Mouse (Mus musculus) liver, embryonic 16.5 days (tissue): ENCODE results near the gene Abt1. TPM values are rescaled to one million over a fixed set of nuclear protein-coding genes. Genes with fewer than 3 reads are reported as not detected.
A peak's percentile ranks its signal among the peaks of the same experiment; 100 is the strongest.

ENCODE experiments used
- ATAC-seq: fragments of 200-750 bp; cut with Nextera tagmentation; 2 replicates; pipeline ENCODE4 v1.8.0; 2017; ENCODE audit warnings: low read depth, mild to moderate bottlenecking, moderate number of reproducible peaks, moderate library complexity
- H3K27ac ChIP-seq: fragments of 300-500 bp; sonication (generic); 2 replicates; pipeline ENCODE4 v1.5.1; 2014; ENCODE audit warnings: mild to moderate bottlenecking, low read length
- H3K27me3 ChIP-seq: fragments of 300-500 bp; sonication (generic); 2 replicates; pipeline ENCODE4 v1.6.1; 2014; ENCODE audit warnings: low read depth, low read length, mixed read lengths; ENCODE audit not compliant: control insufficient read depth, insufficient read depth
- H3K36me3 ChIP-seq: fragments of 300-500 bp; sonication (generic); 2 replicates; pipeline ENCODE4 v1.6.1; 2014; ENCODE audit warnings: mild to moderate bottlenecking; ENCODE audit not compliant: control insufficient read depth, insufficient read depth
- H3K4me1 ChIP-seq: fragments of 300-500 bp; sonication (generic); 2 replicates; pipeline ENCODE4 v1.6.1; 2014; ENCODE audit warnings: low read depth, low read length, mixed read lengths; ENCODE audit not compliant: control insufficient read depth
- H3K4me2 ChIP-seq: fragments of 300-500 bp; sonication (generic); 2 replicates; pipeline ENCODE4 v1.6.1; 2014; ENCODE audit warnings: low read depth, low read length, mixed read lengths
- H3K4me3 ChIP-seq: fragments of 300-500 bp; sonication (generic); 2 replicates; pipeline ENCODE4 v1.5.1; 2014; ENCODE audit warnings: low read depth, mild to moderate bottlenecking, low read length
- H3K9ac ChIP-seq: fragments of 300-500 bp; sonication (generic); 2 replicates; pipeline ENCODE4 v1.6.1; 2014; ENCODE audit warnings: low read depth, low read length
- H3K9me3 ChIP-seq: fragments of 300-500 bp; sonication (generic); replicated peaks from 2 replicates; pipeline ENCODE4 v1.6.1; 2016; ENCODE audit warnings: low read length; ENCODE audit not compliant: control insufficient read depth
- WGBS: fragments of 180-500 bp; shearing (Covaris S2); extraction: QIAGEN DNeasy Blood & Tissue Kit; methylation state at CpG from one replicate; pipeline ENCODE4 v1.1.7; 2014; ENCODE audit not compliant: insufficient replicate concordance; 5-methylcytosine and 5-hydroxymethylcytosine counted together
- polyA plus RNA-seq: library from polyadenylated mRNA; unstranded; fragments of >200 nt; fragmentation: Nextera tagmentation; extraction: Ambion mirVana; gene quantifications from 2 replicates; pipeline ENCODE4 v1.2.1, GENCODE M21; 2015

Abt1 gene
- 4.5 TPM in 2 replicates for polyA plus RNA-seq

DNA sequence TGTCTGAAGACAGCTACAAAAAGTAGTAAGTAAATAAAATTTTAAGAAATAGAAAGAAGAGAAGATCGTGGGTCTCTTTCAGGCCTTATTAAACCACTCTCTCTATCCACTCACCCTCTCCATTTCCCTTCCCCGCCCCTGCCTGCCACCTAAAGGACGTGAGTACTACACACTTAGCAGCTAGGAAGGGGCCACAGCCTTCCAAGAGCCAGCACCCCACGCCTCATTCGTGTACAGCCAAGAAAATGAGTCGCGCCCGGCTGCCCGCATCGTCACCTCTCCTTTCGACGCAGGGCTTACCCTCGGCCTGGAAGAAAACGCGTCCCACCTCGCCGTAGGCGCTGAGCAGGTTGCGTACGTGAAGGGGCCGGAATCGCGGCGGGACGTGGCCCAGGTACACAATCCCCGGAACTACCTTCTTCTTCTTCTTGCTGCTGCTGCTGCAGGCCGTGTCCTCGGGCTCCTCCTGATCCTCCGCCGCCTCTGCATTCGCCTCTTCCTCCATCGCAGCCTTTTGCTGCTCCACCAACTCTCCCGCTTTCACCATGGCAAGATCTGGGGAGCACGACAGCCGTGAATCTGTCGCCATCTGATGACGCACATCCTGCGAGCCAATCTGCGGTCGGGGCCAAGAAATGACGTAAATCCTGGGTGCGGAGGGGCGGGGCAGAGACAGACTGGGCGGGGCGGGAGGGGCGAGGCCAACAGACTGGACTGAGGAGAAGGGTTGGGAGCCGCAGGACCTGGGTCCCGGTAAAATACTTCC lies at the start of gene Abt1:
Gene Abt1 (minus strand): TSS at position 581 of the 766 bp plus-strand sequence.
- Histone ChIP-seq H3K9ac (peak within 1 kb of the TSS; percentile 69), H3K36me3 (0 out of 2 replicates have a peak, but pooled peaks cover 3% of the 10 kb centered on the region), H3K4me2 (peak within 1 kb of the TSS; percentile 83), H3K27ac (peak within 1 kb of the TSS; percentile 80), H3K9me3 (no peaks in the 10 kb centered on the region), H3K4me3 (peak within 1 kb of the TSS; percentile 75), H3K27me3 (no peaks in the 10 kb centered on the region), H3K4me1 (peaks cover 32% of the 10 kb centered on the region)
- ATAC-seq: peak; percentile 71
- WGBS: under 1% methylated on average over 48 of the region's 48 CpGs

DNA sequence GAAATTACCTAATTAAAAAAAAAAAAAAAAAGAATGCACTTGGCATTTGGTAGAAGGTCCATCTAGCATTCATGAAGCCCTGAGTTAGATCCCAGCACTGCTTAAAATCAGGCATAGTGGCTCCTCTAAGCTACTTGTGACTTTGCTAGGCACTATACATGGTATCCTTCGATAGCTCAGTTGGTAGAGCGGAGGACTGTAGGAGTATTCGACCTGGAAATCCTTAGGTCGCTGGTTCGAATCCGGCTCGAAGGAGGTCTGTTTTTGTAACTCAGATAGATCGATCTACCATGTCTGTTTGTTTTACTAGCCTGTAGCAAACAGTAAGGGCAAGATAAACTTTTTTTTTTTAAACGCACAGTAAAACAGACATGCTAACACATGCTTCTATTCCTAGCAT lies 43.2 kb upstream of the Abt1 start:
- Histone ChIP-seq H3K4me1 (peaks cover 20% of the 10 kb centered on the region), H3K27me3 (no peaks in the 10 kb centered on the region), H3K9ac (no peak overlapping the region), H3K4me3 (no peak overlapping the region), H3K36me3 (no peaks in the 10 kb centered on the region), H3K27ac (no peak overlapping the region), H3K4me2 (peak overlapping the region; percentile 21; the same call in 1 of the 2 replicates), H3K9me3 (no peaks in the 10 kb centered on the region)
- WGBS: 2% methylated on average over 9 of the region's 9 CpGs
- peak; percentile 60 for ATAC-seq

DNA sequence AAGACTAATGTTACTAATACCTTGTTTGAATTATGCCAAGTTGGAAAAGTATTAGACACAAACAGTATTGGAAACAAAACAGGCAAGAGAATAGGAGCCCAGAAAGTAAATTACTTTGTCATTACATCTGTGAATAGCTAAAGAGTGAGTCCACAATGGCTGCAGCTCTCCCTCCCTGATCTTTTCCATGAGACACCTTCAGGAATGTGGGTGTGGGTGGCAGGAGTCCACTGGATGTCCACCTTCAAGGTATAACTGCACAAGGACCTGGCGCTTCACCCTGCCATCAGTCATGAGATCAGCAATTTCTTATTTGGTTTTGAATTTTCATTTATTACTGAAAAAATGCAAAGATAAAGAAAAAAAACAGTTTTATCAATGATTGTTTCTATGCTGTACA lies 42.6 kb upstream of the Abt1 start:
- ATAC-seq: no peak
- H3K27me3 ChIP-seq: no peaks in the 10 kb centered on the region
- H3K9me3 ChIP-seq: no peaks in the 10 kb centered on the region
- no peaks in the 10 kb centered on the region for H3K36me3 ChIP-seq
- no peak overlapping the region for H3K9ac ChIP-seq
- no peak overlapping the region for H3K27ac ChIP-seq
- peaks cover 20% of the 10 kb centered on the region for H3K4me1 ChIP-seq
- peak overlapping the region; percentile 77 for H3K4me2 ChIP-seq
- H3K4me3 ChIP-seq: no peak overlapping the region
- WGBS: 53% methylated on average over 1 of the region's 1 CpGs

- H3K36me3 ChIP-seq: no peaks in the 10 kb centered on the region
- H3K4me2 ChIP-seq: peak within 1 kb of the TSS; percentile 77
- 0% methylated on average over 7 of the region's 7 CpGs for WGBS
- ATAC-seq: 0 out of 2 replicates have a peak, but pooled peaks have one; percentile 20
- no peaks in the 10 kb centered on the region for H3K9me3 ChIP-seq
- H3K4me3 ChIP-seq: peak within 1 kb of the TSS; percentile 72
- H3K9ac ChIP-seq: peak within 1 kb of the TSS; percentile 81
- peaks cover 23% of the 10 kb centered on the region for H3K4me1 ChIP-seq
- H3K27ac ChIP-seq: peak within 1 kb of the TSS; percentile 82
- no peaks in the 10 kb centered on the region for H3K27me3 ChIP-seq
These were observed 42.0 kb upstream of the Abt1 start, which contains the start of gene Btn1a1 for GRCm38 (mm10) chr13:23465600-23466109. TSS of gene Btn1a1 (minus strand) at chr13:23465901.

GRCm38 (mm10) chr13:23464841-23465366 lies 41.2 kb upstream of the Abt1 start:
- Histone ChIP-seq H3K27ac (peak overlapping the region; percentile 82), H3K4me1 (peaks cover 30% of the 10 kb centered on the region), H3K27me3 (no peaks in the 10 kb centered on the region), H3K9ac (peak overlapping the region; percentile 81), H3K4me3 (peak overlapping the region; percentile 72), H3K36me3 (no peaks in the 10 kb centered on the region), H3K4me2 (peak overlapping the region; percentile 77), H3K9me3 (no peaks in the 10 kb centered on the region)
- ATAC-seq: 0 out of 2 replicates have a peak, but pooled peaks have one; percentile 22
- WGBS: 2% methylated on average over 11 of the region's 11 CpGs

DNA sequence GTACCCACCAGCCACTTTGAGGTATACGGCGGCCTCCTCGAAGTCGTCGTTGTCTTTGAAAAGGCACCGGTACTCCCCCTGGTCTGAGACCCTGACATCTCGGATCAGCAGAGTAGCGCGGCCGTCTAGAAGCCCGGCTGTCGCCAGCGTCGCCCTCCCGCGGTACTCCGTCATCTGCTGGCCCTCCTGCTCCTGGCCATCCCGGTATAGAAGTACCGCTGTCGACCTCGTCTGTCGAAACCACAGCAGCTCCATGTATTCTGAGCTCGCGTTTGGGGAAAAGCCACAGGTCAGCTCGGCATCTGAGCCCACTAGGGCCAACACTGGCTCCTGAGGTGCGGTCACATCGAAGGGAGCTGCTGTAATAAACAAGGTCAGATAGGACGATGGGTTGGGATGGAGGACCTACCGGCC lies 40.6 kb upstream of the Abt1 start:
- peak overlapping the region; percentile 82 for H3K27ac ChIP-seq
- under 1% methylated on average over 29 of the region's 29 CpGs for WGBS

DNA sequence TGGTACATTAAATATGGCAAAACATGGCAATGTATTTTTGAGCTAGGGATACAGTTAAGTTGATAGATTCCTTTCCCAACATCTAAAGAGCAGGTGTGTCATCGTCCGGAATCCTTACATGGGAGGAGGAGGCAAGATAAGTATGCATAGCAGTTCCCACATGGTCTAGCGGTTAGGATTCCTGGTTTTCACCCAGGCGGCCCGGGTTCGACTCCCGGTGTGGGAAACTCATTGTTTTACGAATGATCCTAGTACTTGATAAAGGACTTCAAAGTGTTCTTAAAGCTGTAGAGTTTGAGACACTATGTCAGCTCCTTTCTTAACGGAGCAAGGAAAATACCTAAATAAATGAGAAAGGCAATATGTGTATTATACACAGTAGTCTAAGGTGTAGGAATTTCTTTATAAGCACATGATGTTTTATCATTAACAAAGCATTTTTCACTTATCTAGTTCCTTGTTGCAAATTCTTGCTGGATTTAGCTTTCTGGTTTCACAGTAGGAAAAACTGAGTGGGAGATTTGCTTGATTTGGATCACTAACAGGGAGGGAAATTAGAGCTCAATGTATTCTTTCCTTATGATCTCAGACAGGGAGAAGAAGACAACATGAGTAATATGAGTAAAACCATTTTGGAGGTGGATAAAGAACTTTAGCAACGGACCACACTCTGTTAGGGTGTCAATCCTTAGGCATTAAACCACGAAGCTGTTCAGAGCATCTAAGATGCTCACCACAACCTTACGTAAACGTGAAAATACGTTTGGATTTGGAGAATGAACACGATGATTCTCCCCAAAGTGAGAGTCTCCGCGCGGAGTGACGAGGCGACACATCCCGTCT lies 39.9 kb upstream of the Abt1 start:
- Histone ChIP-seq H3K4me2 (peak overlapping the region; percentile 77), H3K36me3 (no peaks in the 10 kb centered on the region), H3K27ac (peak overlapping the region; percentile 82), H3K9ac (peak overlapping the region; percentile 81), H3K4me1 (peaks cover 44% of the 10 kb centered on the region), H3K9me3 (no peaks in the 10 kb centered on the region), H3K4me3 (peak overlapping the region; percentile 72), H3K27me3 (no peaks in the 10 kb centered on the region)
- under 1% methylated on average over 21 of the region's 21 CpGs for WGBS
- peak; percentile 52 for ATAC-seq

More for the DNA sequence above, 40.6 kb upstream of the Abt1 start:
- no peaks in the 10 kb centered on the region for H3K9me3 ChIP-seq
- H3K4me3 ChIP-seq: peak overlapping the region; percentile 72
- H3K4me1 ChIP-seq: peaks cover 37% of the 10 kb centered on the region
- peak overlapping the region; percentile 77 for H3K4me2 ChIP-seq
- no peaks in the 10 kb centered on the region for H3K36me3 ChIP-seq
- ATAC-seq: peak; percentile 56
- H3K27me3 ChIP-seq: no peaks in the 10 kb centered on the region
- peak overlapping the region; percentile 81 for H3K9ac ChIP-seq

DNA sequence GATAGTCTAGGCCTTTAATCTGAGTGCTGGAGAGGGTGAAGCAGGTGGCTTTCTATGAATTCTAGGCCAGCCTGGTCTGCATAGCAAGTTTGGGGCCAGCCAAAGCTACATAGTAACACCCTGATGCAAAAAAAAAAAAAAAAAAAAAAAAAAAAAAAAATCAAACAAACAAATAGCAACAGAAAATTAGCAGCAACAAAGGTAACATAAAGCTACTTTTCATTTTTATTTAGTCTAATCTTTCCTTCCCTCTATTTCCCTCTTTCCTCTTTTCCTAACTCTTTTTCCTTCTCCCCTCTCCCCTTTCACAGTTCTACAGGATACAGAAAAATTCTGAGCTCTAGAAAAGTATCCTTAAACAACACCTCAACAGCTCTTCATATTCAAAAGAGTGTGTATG lies 39.0 kb upstream of the Abt1 start:
- Histone ChIP-seq H3K27me3 (no peaks in the 10 kb centered on the region), H3K9me3 (no peaks in the 10 kb centered on the region), H3K4me1 (peaks cover 51% of the 10 kb centered on the region), H3K4me3 (no peak overlapping the region), H3K4me2 (no peak overlapping the region), H3K27ac (no peak overlapping the region), H3K36me3 (no peaks in the 10 kb centered on the region), H3K9ac (no peak overlapping the region)
- no peak for ATAC-seq
